Mouse (Mus musculus) central nervous system, embryonic 14 days (tissue): ENCODE results near the gene Asic5. TPM values are rescaled to one million over a fixed set of nuclear protein-coding genes. Genes with fewer than 3 reads are reported as not detected.

Source experiments
- polyA plus RNA-seq: library from polyadenylated mRNA; depleted of rRNA; stranded (reverse); fragments of >200 nt; gene quantifications from 2 replicates; pipeline ENCODE4 v1.2.3, GENCODE M21; 2012; rRNA removed

The Asic5 gene
- not detected in 2 replicates for polyA plus RNA-seq

GRCm38 (mm10) chr3:81981990-81982389, at the start of gene Asic5:
Asic5 (plus strand) TSS chr3:81982290.

GRCm38 (mm10) chr3:81976102-81976501, 6.0 kb upstream of the Asic5 start, which contains the start of gene Tdo2:
Tdo2 (minus strand) TSS chr3:81976202.

Other genes starting within 250 kb of the Asic5 start
- gene Ctso, start 49.7 kb upstream of the Asic5 start, polyA plus RNA-seq = 5.0 and 5.3 TPM in 2 replicates
- 0.23 and 0.65 TPM in 2 replicates for gene Tdo2, start 6.1 kb upstream of the Asic5 start, polyA plus RNA-seq
- gene Gucy1b1, start 92.4 kb downstream of the Asic5 start, polyA plus RNA-seq = 21.6 and 24.1 TPM in 2 replicates
- gene Gucy1a1, start 163.5 kb downstream of the Asic5 start, polyA plus RNA-seq = 10.8 and 13.8 TPM in 2 replicates